Mouse (Mus musculus) bone marrow macrophage, adult 2 months (primary cell): ENCODE measurements around the gene Dact3. TPM values are rescaled to one million over a fixed set of nuclear protein-coding genes. Genes with fewer than 3 reads are reported as not detected.

Source experiments
- H3K27ac ChIP-seq: 2 replicates; pipeline ENCODE4 v1.5.1; 2012; ENCODE audit warnings: low read depth, low read length; ENCODE audit not compliant: insufficient read depth
- H3K4me1 ChIP-seq: 2 replicates; pipeline ENCODE4 v1.6.1; 2012; ENCODE audit warnings: low read length; ENCODE audit not compliant: control insufficient read depth, insufficient read depth
- H3K4me3 ChIP-seq: 2 replicates; pipeline ENCODE4 v1.5.1; 2012; ENCODE audit warnings: mild to moderate bottlenecking, low read length, moderate library complexity; ENCODE audit not compliant: insufficient read depth
- CTCF ChIP-seq: IDR thresholded peaks from 2 replicates; pipeline ENCODE4 v1.5.1; 2012; ENCODE audit warnings: low read depth, mild to moderate bottlenecking, low read length, moderate library complexity
- POLR2A ChIP-seq: IDR thresholded peaks from 2 replicates; pipeline ENCODE4 v1.6.1; 2012; ENCODE audit warnings: mild to moderate bottlenecking, low read depth, low read length, borderline replicate concordance
- polyA plus RNA-seq: library from polyadenylated mRNA; stranded (reverse); fragments of >200 nt; gene quantifications from 2 replicates; pipeline ENCODE4 v1.2.4, GENCODE M21; 2012; ENCODE audit not compliant: missing spikeins, insufficient read depth, insufficient read length

The Dact3 gene
- polyA plus RNA-seq, 1 experiment, result 1.3 TPM

- TF ChIP-seq CTCF (no peak), POLR2A (no peak)
- H3K27ac ChIP-seq, result no peak overlapping the region
- H3K4me1 ChIP-seq, result no peaks in the 10 kb centered on the region
- H3K4me3 ChIP-seq, result no peak overlapping the region
Observed at GRCm38 (mm10) chr7:16851636-16852035, 23.5 kb upstream of the Dact3 start.

- no peaks in the 10 kb centered on the region for H3K4me1 ChIP-seq
- no peak overlapping the region for H3K27ac ChIP-seq
- H3K4me3 ChIP-seq, result no peak overlapping the region
- TF ChIP-seq CTCF (no peak), POLR2A (no peak)
Observed at GRCm38 (mm10) chr7:16853302-16853831, 21.8 kb upstream of the Dact3 start.

- TF ChIP-seq CTCF, result 0 out of 2 replicates have a peak, but pooled peaks have one; percentile 35
- no peak for TF ChIP-seq POLR2A
Observed at GRCm38 (mm10) chr7:16858336-16858735, 16.8 kb upstream of the Dact3 start.

GRCm38 (mm10) chr7:16859902-16860651 lies 15.0 kb upstream of the Dact3 start:
- no peaks in the 10 kb centered on the region for H3K4me1 ChIP-seq
- H3K27ac ChIP-seq, result no peak overlapping the region
- no peak overlapping the region for H3K4me3 ChIP-seq
- TF ChIP-seq CTCF, result no peak
- TF ChIP-seq POLR2A, result no peak

More at GRCm38 (mm10) chr7:16858336-16858735, 16.8 kb upstream of the Dact3 start:
- H3K27ac ChIP-seq, result no peak overlapping the region
- no peaks in the 10 kb centered on the region for H3K4me1 ChIP-seq
- H3K4me3 ChIP-seq, result no peak overlapping the region

- Histone ChIP-seq H3K4me1 (no peaks in the 10 kb centered on the region), H3K27ac (no peak overlapping the region), H3K4me3 (no peak overlapping the region)
- TF ChIP-seq CTCF, result no peak
- TF ChIP-seq POLR2A, result no peak
Observed at GRCm38 (mm10) chr7:16867488-16867887, 7.6 kb upstream of the Dact3 start.

- H3K4me1 ChIP-seq, result no peaks in the 10 kb centered on the region
- TF ChIP-seq CTCF (no peak), POLR2A (no peak)
- H3K4me3 ChIP-seq, result no peak overlapping the region
- no peak overlapping the region for H3K27ac ChIP-seq
Observed at GRCm38 (mm10) chr7:16869497-16869896, 5.6 kb upstream of the Dact3 start.

- no peak overlapping the region for H3K27ac ChIP-seq
- H3K4me1 ChIP-seq, result no peaks in the 10 kb centered on the region
- TF ChIP-seq POLR2A (no peak), CTCF (no peak)
- no peak overlapping the region for H3K4me3 ChIP-seq
Observed at GRCm38 (mm10) chr7:16871600-16871999, 3.5 kb upstream of the Dact3 start.

GRCm38 (mm10) chr7:16872478-16872877 lies 2.6 kb upstream of the Dact3 start:
- Histone ChIP-seq H3K4me1 (no peaks in the 10 kb centered on the region), H3K4me3 (no peak overlapping the region), H3K27ac (no peak overlapping the region)
- no peak for TF ChIP-seq POLR2A
- TF ChIP-seq CTCF, result no peak

- Histone ChIP-seq H3K27ac (no peak overlapping the region), H3K4me3 (no peak overlapping the region), H3K4me1 (no peaks in the 10 kb centered on the region)
- TF ChIP-seq POLR2A (no peak), CTCF (no peak)
Observed at GRCm38 (mm10) chr7:16873392-16873791, 1.7 kb upstream of the Dact3 start.

- Histone ChIP-seq H3K4me1 (no peaks in the 10 kb centered on the region), H3K4me3 (peak overlapping the region; percentile 53), H3K27ac (peak overlapping the region; percentile 67)
- peak; percentile 95 for TF ChIP-seq CTCF
- no peak for TF ChIP-seq POLR2A
Observed at GRCm38 (mm10) chr7:16874190-16874589, 927 bp upstream of the Dact3 start.
